Mouse (Mus musculus) layer of hippocampus, postnatal 10 days (tissue): ENCODE measurements around the gene Lrrc58. TPM values are rescaled to one million over a fixed set of nuclear protein-coding genes. Genes with fewer than 3 reads are reported as not detected.
A peak's percentile ranks its signal among the peaks of the same experiment; 100 is the strongest.

Experiments
- DNase-seq, 2 experiments: peaks; one replicate each; pipeline ENCODE4 v3.0.0; 2021; ENCODE audit warnings: low spot score in 2 of 2
- total RNA-seq, 2 experiments: library from RNA; stranded (reverse); gene quantifications; 2 replicates each; pipeline ENCODE4 v1.2.3; 2021

Gene Lrrc58
- total RNA-seq, 2 experiments from 2014 or later, result 122 to 134 TPM

- peak in 1 of 2 experiments; percentile 70 for DNase-seq
These were observed 599 bp downstream of the Lrrc58 start for GRCm38 (mm10) chr16:37868506-37869469.

- no peak for DNase-seq
These were observed 1.5 kb downstream of the Lrrc58 start for GRCm38 (mm10) chr16:37869470-37870231.

GRCm38 (mm10) chr16:37871112-37871715 lies 3.0 kb downstream of the Lrrc58 start:
- peak in 1 of 2 experiments; percentile 25 for DNase-seq

DNA sequence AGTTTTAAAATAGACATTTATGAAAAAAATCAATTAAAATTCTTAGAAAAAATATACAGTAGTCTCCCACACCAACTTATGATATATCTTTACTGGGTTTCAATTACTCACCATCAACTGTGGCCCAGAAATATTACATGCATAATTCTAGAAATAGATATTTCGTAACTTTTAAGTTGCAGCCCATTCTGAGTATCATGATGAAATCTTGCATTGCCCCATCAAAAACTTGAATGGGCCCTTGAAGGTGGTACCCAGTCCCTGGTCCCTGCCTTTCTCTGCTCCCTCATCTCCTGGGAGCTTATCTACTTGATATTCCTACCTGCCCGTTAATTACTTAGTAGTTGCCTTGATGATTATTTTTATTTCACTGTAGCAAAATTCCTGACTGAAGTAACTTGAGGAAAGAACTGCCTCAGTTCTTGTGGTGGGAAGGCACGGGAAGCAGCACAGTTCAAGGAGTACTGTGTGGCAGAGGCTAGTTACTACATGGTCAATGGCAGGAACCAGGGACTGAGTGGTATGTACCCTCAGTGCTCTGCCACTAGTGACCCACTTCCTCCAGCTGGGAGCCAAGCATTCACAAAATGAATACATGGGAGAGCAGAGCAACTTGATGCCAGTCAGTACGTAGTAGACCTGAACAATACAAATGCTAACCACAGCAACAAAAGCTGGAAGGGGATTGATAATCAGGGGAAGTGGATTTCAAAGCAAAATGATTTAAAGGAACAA lies 6.5 kb downstream of the Lrrc58 start:
- DNase-seq, result no peak

DNA sequence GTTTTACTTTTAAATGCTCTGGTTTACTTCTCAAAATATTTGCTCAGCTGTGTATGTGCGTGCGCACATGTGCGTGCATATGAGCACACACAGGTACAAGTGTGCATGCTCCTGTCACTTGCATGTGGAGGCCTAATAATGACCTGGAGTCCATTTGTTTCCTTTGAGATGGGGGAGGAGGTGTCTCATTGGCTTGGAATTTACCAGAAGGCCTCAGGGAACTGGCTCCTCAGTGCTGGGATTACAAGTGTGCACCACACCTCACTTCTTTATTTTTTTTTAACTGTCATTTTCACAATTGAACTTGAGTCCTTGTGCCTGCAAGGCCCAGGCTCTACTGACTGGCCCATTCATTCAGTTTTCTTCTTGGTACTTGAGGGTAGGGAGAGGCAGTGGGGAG lies 9.2 kb downstream of the Lrrc58 start:
- no peak for DNase-seq

DNA sequence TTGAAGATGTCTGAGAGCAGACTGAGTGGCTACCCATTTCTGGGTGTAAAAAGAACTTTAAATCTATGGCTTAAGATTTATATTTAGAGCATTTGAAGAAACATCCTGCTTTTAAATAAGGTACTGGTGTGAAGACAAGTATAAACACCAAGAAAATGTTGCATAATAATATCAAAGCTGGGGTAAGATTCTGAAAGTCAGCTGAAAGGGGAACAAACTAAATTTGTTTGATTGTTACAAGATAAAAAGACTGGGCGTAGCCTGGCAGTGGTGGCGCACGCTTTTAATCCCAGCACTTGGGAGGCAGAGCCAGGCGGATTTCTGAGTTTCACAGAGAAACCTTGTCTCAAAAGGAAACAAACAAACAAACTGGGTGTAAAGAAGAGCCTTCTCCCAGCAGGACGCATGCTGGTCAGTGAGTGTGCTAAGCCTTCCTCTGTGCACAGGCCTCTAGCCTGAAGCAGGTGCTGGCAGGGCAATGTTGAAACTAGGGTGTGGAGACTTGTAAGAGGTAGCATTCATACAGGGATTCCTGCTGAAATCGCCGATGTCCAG lies 10.8 kb downstream of the Lrrc58 start:
- DNase-seq, result no peak

DNA sequence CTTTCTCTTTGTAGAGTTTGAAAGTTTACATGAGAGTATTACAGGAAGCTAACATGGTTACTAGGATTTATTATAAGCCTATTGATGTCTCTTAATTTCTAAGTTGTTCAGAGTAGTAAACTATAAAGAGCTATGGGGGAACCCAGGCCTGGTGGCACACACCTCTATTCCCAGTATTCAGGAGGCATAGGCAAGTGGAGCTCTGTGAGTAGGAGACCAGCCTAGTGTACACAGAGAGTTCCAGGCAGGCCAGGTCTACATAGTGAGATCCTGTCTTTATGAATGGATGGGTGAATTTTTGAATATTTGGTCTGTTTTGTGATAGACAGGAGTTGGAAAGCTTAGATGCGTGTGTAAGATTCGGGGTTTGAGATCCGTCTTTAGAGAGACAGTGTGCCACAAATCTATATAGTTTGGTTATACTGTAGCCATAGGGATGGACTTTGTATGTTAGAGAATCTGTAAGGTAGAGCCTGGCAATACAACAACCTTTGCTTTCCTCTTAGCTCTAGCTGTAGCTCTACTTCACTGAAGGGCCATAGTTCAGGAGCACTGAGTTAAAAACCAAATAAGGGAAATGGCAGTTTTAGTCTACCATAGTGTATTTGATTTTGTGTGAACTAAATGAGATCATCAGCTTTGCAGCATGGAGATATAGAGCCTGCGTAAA lies 11.7 kb downstream of the Lrrc58 start:
- DNase-seq, result no peak

- no peak for DNase-seq
These were observed 13.0 kb downstream of the Lrrc58 start for GRCm38 (mm10) chr16:37881168-37881567.

DNA sequence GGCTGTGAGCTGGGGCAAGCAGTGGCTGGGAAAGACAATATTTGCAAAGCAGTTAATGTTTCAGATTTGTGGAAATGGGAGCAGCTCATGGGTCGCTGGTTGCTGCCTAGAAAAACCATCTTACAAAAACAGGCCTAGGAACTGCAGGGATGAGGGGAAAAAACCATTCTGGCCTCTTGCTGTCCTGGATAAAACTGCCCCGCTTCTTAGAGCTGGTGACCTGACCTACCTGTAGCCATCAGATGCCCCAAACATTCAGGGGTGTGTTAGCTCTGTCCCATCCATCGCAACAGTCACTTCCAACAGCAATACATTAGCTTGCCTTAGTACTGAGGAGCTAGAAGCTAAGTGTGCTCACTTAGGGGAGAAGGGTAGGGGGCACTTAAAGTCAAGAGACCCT lies 20.8 kb downstream of the Lrrc58 start:
- no peak for DNase-seq

DNA sequence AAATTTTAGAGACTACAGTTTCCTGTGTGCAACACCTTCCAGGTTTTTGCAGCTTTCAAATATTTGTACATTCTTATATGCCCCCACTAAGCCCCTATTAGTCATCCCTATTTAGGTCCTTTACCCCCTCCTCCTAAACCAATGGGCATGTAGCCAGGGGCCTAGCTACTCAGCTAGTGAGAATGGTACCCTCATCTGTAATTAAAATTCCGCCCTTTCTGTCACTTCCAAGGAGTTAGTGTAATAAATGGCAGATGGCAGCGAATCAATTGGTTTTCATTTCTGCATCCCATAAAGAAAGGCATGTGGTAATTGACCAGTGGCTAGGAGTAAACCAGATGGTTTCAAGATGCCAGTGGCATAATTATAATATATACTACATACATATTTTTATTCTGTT lies 24.5 kb downstream of the Lrrc58 start:
- no peak for DNase-seq

- no peak for DNase-seq
These were observed 25.2 kb downstream of the Lrrc58 start for GRCm38 (mm10) chr16:37893381-37893780.

DNA sequence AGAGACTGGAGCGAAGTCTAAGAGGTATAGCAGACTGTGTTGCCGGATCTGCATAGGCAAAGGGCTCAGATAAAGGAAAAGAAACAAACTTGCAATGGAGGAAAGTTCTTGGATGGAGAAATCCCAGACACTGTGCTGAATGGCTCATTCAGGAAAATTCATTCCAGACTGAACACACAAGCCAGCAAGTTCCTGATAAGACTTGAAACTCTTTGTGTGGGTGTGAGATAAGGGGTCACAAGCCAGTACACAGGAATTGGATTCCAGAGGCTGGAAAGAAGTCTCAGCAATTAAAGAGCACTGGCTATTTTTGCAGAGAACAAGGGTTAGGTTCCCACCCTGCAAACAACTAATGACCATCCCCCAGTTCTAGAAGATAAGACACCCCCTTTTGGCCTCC lies 25.8 kb downstream of the Lrrc58 start:
- DNase-seq, result no peak

GRCm38 (mm10) chr16:37898790-37899189 lies 30.6 kb downstream of the Lrrc58 start:
- DNase-seq, result no peak

- no peak for DNase-seq
These were observed 31.2 kb downstream of the Lrrc58 start for GRCm38 (mm10) chr16:37899357-37899756.

GRCm38 (mm10) chr16:37901318-37901717 lies 33.1 kb downstream of the Lrrc58 start:
- no peak for DNase-seq

GRCm38 (mm10) chr16:37906456-37906855 lies 38.3 kb downstream of the Lrrc58 start:
- DNase-seq, result no peak

GRCm38 (mm10) chr16:37911086-37911485 lies 42.9 kb downstream of the Lrrc58 start:
- no peak for DNase-seq

- peak; percentile 57 to 67 for DNase-seq
These were observed 48.1 kb downstream of the Lrrc58 start, which contains the start of gene Gpr156 for GRCm38 (mm10) chr16:37916138-37916817. TSS of gene Gpr156 (plus strand) at chr16:37916496.

DNA sequence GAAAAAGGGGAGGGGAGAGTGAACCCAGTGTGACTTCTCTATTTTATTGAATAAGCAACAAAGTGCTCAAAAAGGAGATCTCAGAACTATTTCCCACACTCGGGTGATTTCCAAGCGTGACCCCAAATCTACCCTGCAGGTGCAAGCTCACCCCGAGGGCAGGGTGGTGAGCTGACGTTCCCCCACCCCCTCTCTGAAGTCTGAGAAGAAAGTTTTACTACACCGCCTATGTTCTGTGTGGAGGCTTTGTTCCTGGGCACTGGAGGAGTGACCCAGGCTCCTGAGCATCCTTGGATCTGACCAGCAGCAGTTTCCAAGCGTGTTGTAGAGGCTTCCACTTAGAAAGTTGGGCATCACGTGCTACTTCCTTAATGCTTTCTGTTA lies 48.6 kb downstream of the Lrrc58 start:
- DNase-seq, result no peak

- no peak for DNase-seq
These were observed 50.8 kb downstream of the Lrrc58 start for GRCm38 (mm10) chr16:37919000-37919399.
